Comparison of ENCODE assay signal across 21 mouse cellular contexts in genomic region chr2:117901311-117901710, GRCm38 (mm10).
"Had no signal": no experiment of that assay in that cellular context is flagged by ENCODE, and none has a peak within 500 bp of the region (broad histone marks: within the 10 kb centered on the region; RNA-seq: fewer than 3 reads in every experiment).

No protein-coding gene starts in this region.

- H3K27me3 ChIP-seq: limb, embryonic 15.5 days; midbrain, embryonic 12.5 days; midbrain, embryonic 15.5 days; neural tube, embryonic 12.5 days; neural tube, embryonic 15.5 days had no signal

- H3K9ac ChIP-seq: limb, embryonic 15.5 days; liver, embryonic 14.5 days; liver, postnatal 0 days; lung, embryonic 14.5 days; midbrain, embryonic 12.5 days; midbrain, embryonic 15.5 days; neural tube, embryonic 12.5 days; neural tube, embryonic 15.5 days had no signal

- H3K4me3 ChIP-seq: limb, embryonic 15.5 days; midbrain, embryonic 12.5 days; midbrain, embryonic 15.5 days; neural tube, embryonic 12.5 days; neural tube, embryonic 15.5 days had no signal

- DNase-seq: kidney, postnatal 14 days; kidney, postnatal 4 days; left cerebral cortex, postnatal 4 days; liver, postnatal 0 days; right cerebral cortex, adult 18-20 months; right cerebral cortex, postnatal 14 days; right cerebral cortex, postnatal 4 days; thymus, adult 2 months; thymus, postnatal 14 days; thymus, postnatal 4 days had no signal

- H3K9me3 ChIP-seq: limb, embryonic 15.5 days; midbrain, embryonic 12.5 days; midbrain, embryonic 15.5 days; neural tube, embryonic 12.5 days; neural tube, embryonic 15.5 days had no signal

- H3K36me3 ChIP-seq: limb, embryonic 15.5 days; midbrain, embryonic 12.5 days; midbrain, embryonic 15.5 days; neural tube, embryonic 12.5 days; neural tube, embryonic 15.5 days had no signal

- H3K4me1 ChIP-seq: midbrain, embryonic 12.5 days; midbrain, embryonic 15.5 days; neural tube, embryonic 12.5 days; neural tube, embryonic 15.5 days had no signal

- H3K27ac ChIP-seq: limb, embryonic 15.5 days; liver, embryonic 14.5 days; macrophage; midbrain, embryonic 12.5 days; midbrain, embryonic 15.5 days; neural tube, embryonic 12.5 days; neural tube, embryonic 15.5 days; stomach, postnatal 0 days had no signal

- H3K4me2 ChIP-seq: limb, embryonic 15.5 days; liver, embryonic 11.5 days; lung, embryonic 14.5 days; midbrain, embryonic 12.5 days; midbrain, embryonic 15.5 days; neural tube, embryonic 12.5 days; neural tube, embryonic 15.5 days had no signal

- ATAC-seq: liver, postnatal 0 days; lung, postnatal 0 days; midbrain, embryonic 15.5 days had no signal
